Comparison of ENCODE assay signal across 29 mouse cellular contexts in the genomic region with DNA sequence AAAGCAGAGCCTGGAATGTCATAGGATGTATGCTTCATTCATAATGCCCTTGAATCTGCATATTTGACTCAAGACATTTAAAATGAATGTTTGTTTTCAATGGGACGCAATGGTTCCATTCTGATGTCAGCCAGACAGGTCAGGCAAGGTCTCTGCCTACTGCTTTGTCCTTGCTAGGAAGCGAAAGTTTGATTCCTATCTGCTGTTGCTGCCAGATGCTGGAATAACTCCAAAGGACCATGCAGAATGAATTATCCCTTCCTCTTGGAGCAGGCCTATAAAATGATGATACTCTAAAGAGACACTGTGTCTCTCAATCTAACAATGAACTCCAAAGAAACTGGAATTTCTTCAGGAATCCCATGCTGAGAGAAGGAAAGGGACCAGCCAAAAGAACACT. TPM values are rescaled to one million over a fixed set of nuclear protein-coding genes. Genes with fewer than 3 reads are reported as not detected.
DNase-seq lines count a peak whose midpoint lies in the region; ATAC-seq and TF ChIP-seq lines count a peak whose summit lies in the region.
"Had no signal": no experiment of that assay in that cellular context is flagged by ENCODE, and none has a peak within 500 bp of the region (broad histone marks: within the 10 kb centered on the region; RNA-seq: fewer than 3 reads in every experiment).

No protein-coding gene starts in this region.

- H3K4me1 ChIP-seq in kidney, embryonic 15.5 days: no peaks in the 10 kb centered on the region
- no peaks in the 10 kb centered on the region for H3K4me1 ChIP-seq in midbrain, postnatal 0 days (ENCODE audit: insufficient read depth, low read length)
- H3K4me1 ChIP-seq: embryonic facial prominence, embryonic 10.5 days; forebrain, embryonic 15.5 days; heart, embryonic 13.5 days; hindbrain, embryonic 12.5 days; limb, embryonic 10.5 days; liver, embryonic 15.5 days; midbrain, embryonic 15.5 days; neural tube, embryonic 13.5 days had no signal

- WGBS in kidney, embryonic 15.5 days: 60% methylated on average over 2 of the region's 2 CpGs
- 82% methylated on average over 2 of the region's 2 CpGs for WGBS in midbrain, postnatal 0 days

- DNase-seq in adrenal gland, adult 2 months: peak; percentile 73
- DNase-seq in adrenal gland, adult 18-20 months (ENCODE audit: low spot score in 2 of 2): no peak
- DNase-seq in kidney, postnatal 10 days: peak; percentile 33
- DNase-seq in MN1 (ENCODE audit: low spot score): peak; percentile 33
- peak; percentile 24 for DNase-seq in adrenal gland, postnatal 25 days
- no peak for DNase-seq in midbrain, postnatal 0 days (ENCODE audit: low spot score)
- no peak for DNase-seq in urinary bladder, postnatal 4 days (ENCODE audit: low spot score in 2 of 2)
- DNase-seq: cerebellum, adult 11-12 months; cerebellum, postnatal 10 days; gastrocnemius, postnatal 10 days; heart, adult 2 months; heart, postnatal 14 days; layer of hippocampus, adult 9-11 months; liver; right cerebral cortex, adult 18-20 months; right cerebral cortex, postnatal 4 days; thymus, postnatal 14 days had no signal

- no peaks in the 10 kb centered on the region for H3K27me3 ChIP-seq in kidney, embryonic 15.5 days
- no peaks in the 10 kb centered on the region for H3K27me3 ChIP-seq in midbrain, postnatal 0 days (ENCODE audit: insufficient read depth, low read length)
- H3K27me3 ChIP-seq: forebrain, embryonic 15.5 days; heart, embryonic 13.5 days; hindbrain, embryonic 12.5 days; liver, embryonic 15.5 days; midbrain, embryonic 15.5 days; neural tube, embryonic 13.5 days had no signal

- H3K36me3 ChIP-seq in kidney, embryonic 15.5 days: no peaks in the 10 kb centered on the region
- no peaks in the 10 kb centered on the region for H3K36me3 ChIP-seq in midbrain, postnatal 0 days (ENCODE audit: insufficient read depth, low read length)
- H3K36me3 ChIP-seq: forebrain, embryonic 15.5 days; heart, embryonic 13.5 days; hindbrain, embryonic 12.5 days; limb, embryonic 10.5 days; liver, embryonic 15.5 days; midbrain, embryonic 15.5 days; neural tube, embryonic 13.5 days had no signal

- no peak overlapping the region for H3K9ac ChIP-seq in kidney, embryonic 15.5 days
- H3K9ac ChIP-seq in midbrain, postnatal 0 days (replicated peaks; ENCODE audit: low read length, poor library complexity, severe bottlenecking): no peak overlapping the region
- H3K9ac ChIP-seq: forebrain, embryonic 15.5 days; heart, embryonic 13.5 days; hindbrain, embryonic 12.5 days; liver, embryonic 15.5 days; midbrain, embryonic 15.5 days; neural tube, embryonic 13.5 days had no signal

- H3K4me2 ChIP-seq in kidney, embryonic 15.5 days: no peak overlapping the region
- H3K4me2 ChIP-seq in midbrain, postnatal 0 days (ENCODE audit: low read depth, low read length, poor library complexity, severe bottlenecking): no peak overlapping the region
- H3K4me2 ChIP-seq: forebrain, embryonic 15.5 days; heart, embryonic 13.5 days; hindbrain, embryonic 12.5 days; liver, embryonic 15.5 days; midbrain, embryonic 15.5 days; neural tube, embryonic 13.5 days had no signal

- no peak for TF ChIP-seq CTCF in midbrain, postnatal 0 days (IDR thresholded peaks at IDR 0.05)

- H3K9me3 ChIP-seq in kidney, embryonic 15.5 days (replicated peaks): peaks cover 4% of the 10 kb centered on the region; the same call in 1 of the 2 replicates
- H3K9me3 ChIP-seq in midbrain, postnatal 0 days (ENCODE audit: low read length): no peaks in the 10 kb centered on the region
- H3K9me3 ChIP-seq: forebrain, embryonic 15.5 days; liver, embryonic 15.5 days; midbrain, embryonic 15.5 days had no signal

- no peak for ATAC-seq in kidney, embryonic 15.5 days (replicated peaks; ENCODE audit: low FRiP score)
- no peak for ATAC-seq in midbrain, postnatal 0 days (ENCODE audit: low FRiP score)
- ATAC-seq: forebrain, embryonic 15.5 days; inflammation-experienced regulatory T-cells, adult 6 months; midbrain, embryonic 15.5 days had no signal

- H3K4me3 ChIP-seq in kidney, embryonic 15.5 days (replicated peaks): no peak overlapping the region
- no peak overlapping the region for H3K4me3 ChIP-seq in midbrain, postnatal 0 days (ENCODE audit: low read depth, low read length)
- H3K4me3 ChIP-seq: embryonic facial prominence, embryonic 10.5 days; forebrain, embryonic 15.5 days; heart, adult 2 months; heart, embryonic 13.5 days; hindbrain, embryonic 12.5 days; limb, embryonic 10.5 days; liver, embryonic 15.5 days; midbrain, embryonic 15.5 days; myocyte; neural tube, embryonic 13.5 days had no signal

- no peak overlapping the region for H3K27ac ChIP-seq in kidney, embryonic 15.5 days
- no peak overlapping the region for H3K27ac ChIP-seq in midbrain, postnatal 0 days (ENCODE audit: low read depth, low read length)
- H3K27ac ChIP-seq: embryonic facial prominence, embryonic 10.5 days; forebrain, embryonic 15.5 days; heart, adult 2 months; heart, embryonic 13.5 days; hindbrain, embryonic 12.5 days; kidney, postnatal 0 days; limb, embryonic 10.5 days; liver, embryonic 15.5 days; midbrain, embryonic 15.5 days; neural tube, embryonic 13.5 days had no signal

RNA-seq across cellular contexts. Expression of gene Gna14, which starts 10.0 kb away (rescaled TPM):
- total RNA-seq in adrenal gland, adult 2 months (2021): 10 to 100 TPM; 31.1 to 40.9 TPM
- polyA plus RNA-seq in adrenal gland, adult 2 months (2012; rRNA removed): 25.1 and 27.4 TPM in 2 replicates
- total RNA-seq in adrenal gland, adult 18-20 months (2021): 10 to 100 TPM; 37.0 to 56.3 TPM
- polyA plus RNA-seq in kidney, embryonic 15.5 days (2015; fragmentation: Nextera tagmentation; extraction: Ambion mirVana): 10.0 and 10.5 TPM in 2 replicates
- 31.3 and 32.4 TPM in 2 replicates for total RNA-seq in adrenal gland, postnatal 25 days (2021)
- 0.57 and 0.93 TPM in 2 replicates for total RNA-seq in midbrain, postnatal 0 days (2014; rRNA removed)
- 0.43 and 0.60 TPM in 2 replicates for polyA plus RNA-seq in midbrain, postnatal 0 days (2015; fragmentation: Nextera tagmentation; extraction: Ambion mirVana)

Comparison
In these comparisons a context has a peak if more than half of its experiments do, and no peak if none do; other contexts are left out.
1. DNase-seq: peak in adrenal gland, adult 2 months (single experiment), kidney, postnatal 10 days (single experiment), MN1 (single experiment) and adrenal gland, postnatal 25 days (single experiment); none in adrenal gland, adult 18-20 months (0 of 2), midbrain, postnatal 0 days (single experiment) and urinary bladder, postnatal 4 days (0 of 2).
2. RNA of gene Gna14, which starts 10.0 kb away (total RNA-seq): 37.0 to 56.3 TPM in adrenal gland, adult 18-20 months, 31.1 to 40.9 TPM in adrenal gland, adult 2 months and 31.3 to 32.4 TPM in adrenal gland, postnatal 25 days; 0.57 to 0.93 TPM in midbrain, postnatal 0 days; every median in the first group is over 10 times any median in the second.